13 mouse cellular contexts compared by ENCODE assay signal in genomic region chr9:121556913-121557312, GRCm38 (mm10).
DNase-seq lines count a peak whose midpoint lies in the region; ATAC-seq lines count a peak whose summit lies in the region.
"Had no signal": no experiment of that assay in that cellular context is flagged by ENCODE, and none has a peak within 500 bp of the region (broad histone marks: within the 10 kb centered on the region; RNA-seq: fewer than 3 reads in every experiment).

No protein-coding gene starts in this region.

- no peaks in the 10 kb centered on the region for H3K9me3 ChIP-seq in forebrain, embryonic 12.5 days

- 75% methylated on average over 5 of the region's 5 CpGs for WGBS in forebrain, embryonic 12.5 days

- intact Hi-C loops in gastrocnemius, postnatal 36 days (cut with DNase I): no loop called here
- intact Hi-C loops in left cerebral cortex, postnatal 4 days (cut with DNase I): no loop called here
- intact Hi-C loops in heart, postnatal 14 days (cut with DNase I): no loop called here

- H3K36me3 ChIP-seq in forebrain, embryonic 12.5 days (replicated peaks): no peaks in the 10 kb centered on the region

- no peak overlapping the region for H3K9ac ChIP-seq in forebrain, embryonic 12.5 days

- ATAC-seq in erythroid progenitor cell, adult 5-6 weeks (replicated peaks; ENCODE audit: low FRiP score, poor library complexity, severe bottlenecking): no peak
- no peak for ATAC-seq in forebrain, embryonic 12.5 days (ENCODE audit: low FRiP score)
- ATAC-seq: hindbrain, postnatal 0 days had no signal

- no peak overlapping the region for H3K4me3 ChIP-seq in forebrain, embryonic 12.5 days (replicated peaks)

- DNase-seq in gastrocnemius, adult 18-20 months (ENCODE audit: low spot score): peak; percentile 3
- no peak for DNase-seq in gastrocnemius, postnatal 36 days
- peak; percentile 37 for DNase-seq in left cerebral cortex, adult 11 months (ENCODE audit: low spot score)
- no peak for DNase-seq in left cerebral cortex, postnatal 4 days
- peak; percentile 34 to 62 for DNase-seq in heart, postnatal 14 days
- peak; percentile 14 for DNase-seq in right cerebral cortex, postnatal 14 days
- DNase-seq: adrenal gland, adult 8-10 months; cerebellum, adult 2 months; kidney, postnatal 14 days; thymus, adult 18-20 months had no signal

- no peak overlapping the region for H3K4me2 ChIP-seq in forebrain, embryonic 12.5 days

- no peak overlapping the region for H3K27ac ChIP-seq in forebrain, embryonic 12.5 days
- H3K27ac ChIP-seq: hindbrain, postnatal 0 days had no signal

- peaks cover 21% of the 10 kb centered on the region for H3K27me3 ChIP-seq in forebrain, embryonic 12.5 days

- H3K4me1 ChIP-seq in forebrain, embryonic 12.5 days: peaks cover 24% of the 10 kb centered on the region

Comparison
In these comparisons a context has a peak if more than half of its experiments do, and no peak if none do; other contexts are left out.
1. DNase-seq: peak in gastrocnemius, adult 18-20 months (single experiment), left cerebral cortex, adult 11 months (single experiment), heart, postnatal 14 days (2 of 2) and right cerebral cortex, postnatal 14 days (single experiment); none in gastrocnemius, postnatal 36 days (0 of 2) and left cerebral cortex, postnatal 4 days (single experiment).